Mouse (Mus musculus) MEL (cell line): ENCODE data around the gene Gxylt2. TPM values are rescaled to one million over a fixed set of nuclear protein-coding genes. Genes with fewer than 3 reads are reported as not detected.

Experiments
- DNase-seq: peaks from one replicate; pipeline ENCODE4 v3.0.0; 2011; ENCODE audit warnings: low read depth, low spot score
- H3K27ac ChIP-seq: 2 replicates; pipeline ENCODE4 v1.5.1; 2012; ENCODE audit warnings: low read depth, mild to moderate bottlenecking, control low read depth, low read length, moderate library complexity; ENCODE audit not compliant: control insufficient read depth
- H3K27me3 ChIP-seq, 2 experiments: fragments of 150-350 bp in 1 of 2; sonication (generic) in 1 of 2; 2 replicates each; pipeline ENCODE4 v1.6.1; 2012; ENCODE audit warnings: low read length in 2 of 2, mild to moderate bottlenecking in 2 of 2, improper control_type of control experiment in 1 of 2, moderate library complexity in 1 of 2; ENCODE audit not compliant: insufficient read depth in 2 of 2, control insufficient read depth in 1 of 2
- H3K36me3 ChIP-seq, 2 experiments: 2 replicates each; pipeline ENCODE4 v1.6.1; 2012 to 2014; ENCODE audit warnings: low read length in 2 of 2, improper control_type of control experiment in 1 of 2, inconsistent platforms in 1 of 2, mild to moderate bottlenecking in 1 of 2; ENCODE audit not compliant: insufficient read depth in 2 of 2, control insufficient read depth in 1 of 2
- H3K4me1 ChIP-seq, 2 experiments: fragments of 150-350 bp in 1 of 2; sonication (generic) in 1 of 2; 2 replicates each; pipeline ENCODE4 v1.6.1; 2012; ENCODE audit warnings: low read length in 2 of 2, improper control_type of control experiment in 1 of 2, mild to moderate bottlenecking in 1 of 2; ENCODE audit not compliant: insufficient read depth in 2 of 2, control insufficient read depth in 1 of 2
- H3K4me3 ChIP-seq, 2 experiments: fragments of 150-350 bp in 1 of 2; sonication (generic) in 1 of 2; 2 replicates each; pipeline ENCODE4 v1.5.1; 2012; ENCODE audit warnings: low read depth in 2 of 2, low read length in 2 of 2, mild to moderate bottlenecking in 2 of 2, moderate library complexity in 2 of 2, control low read depth in 1 of 2, improper control_type of control experiment in 1 of 2; ENCODE audit not compliant: control insufficient read depth in 1 of 2, insufficient read depth in 1 of 2
- H3K79me2 ChIP-seq: 2 replicates; pipeline ENCODE4 v1.6.1; 2012; ENCODE audit warnings: mild to moderate bottlenecking, low read length, moderate library complexity; ENCODE audit not compliant: control insufficient read depth, poor library complexity, insufficient read depth
- H3K9ac ChIP-seq: 2 replicates; pipeline ENCODE4 v1.6.1; 2012; ENCODE audit warnings: low read depth, mild to moderate bottlenecking, control low read depth, low read length, moderate library complexity; ENCODE audit not compliant: control insufficient read depth, poor library complexity, severe bottlenecking
- H3K9me3 ChIP-seq: fragments of 150-350 bp; sonication (generic); replicated peaks from 2 replicates; pipeline ENCODE4 v1.6.1; 2012; ENCODE audit warnings: mild to moderate bottlenecking, low read length, improper control_type of control experiment, moderate library complexity; ENCODE audit not compliant: insufficient read depth
- CHD1 ChIP-seq: IDR thresholded peaks from 2 replicates; pipeline ENCODE4 v1.6.1; 2012; ENCODE audit warnings: low read depth, mild to moderate bottlenecking, inconsistent platforms, low read length, improper control_type of control experiment
- CTCF ChIP-seq, 3 experiments: IDR thresholded peaks in 2 of 3; conservative IDR thresholded peaks in 1 of 3; 2 replicates each; pipeline ENCODE4 v1.5.1; 2011 to 2012; ENCODE audit warnings: low read length in 3 of 3, low read depth in 2 of 3, mild to moderate bottlenecking in 2 of 3, improper control_type of control experiment in 1 of 3, inconsistent platforms in 1 of 3, mixed read lengths in 1 of 3, moderate library complexity in 1 of 3; ENCODE audit not compliant: control insufficient read depth in 1 of 3, insufficient read depth in 1 of 3, poor library complexity in 1 of 3, severe bottlenecking in 1 of 3
- E2F4 ChIP-seq: IDR thresholded peaks from 2 replicates; pipeline ENCODE4 v1.6.1; 2011; ENCODE audit warnings: low read depth, low read length, improper control_type of control experiment, borderline replicate concordance
- EP300 ChIP-seq, 2 experiments: IDR thresholded peaks; 2 replicates each; pipeline ENCODE4 v1.6.1; 2011; ENCODE audit warnings: improper control_type of control experiment in 2 of 2, low read length in 2 of 2, low read depth in 1 of 2, mild to moderate bottlenecking in 1 of 2
- GABPA ChIP-seq: IDR thresholded peaks from 2 replicates; pipeline ENCODE4 v1.6.1; 2012; ENCODE audit warnings: low read depth, mild to moderate bottlenecking, inconsistent platforms, low read length, improper control_type of control experiment, moderate library complexity
- GATA1 ChIP-seq: IDR thresholded peaks from 2 replicates; pipeline ENCODE4 v1.6.1; 2011; ENCODE audit warnings: low read depth, low read length, improper control_type of control experiment
- JUND ChIP-seq: IDR thresholded peaks from 2 replicates; pipeline ENCODE4 v1.6.1; 2011; ENCODE audit warnings: low read depth, mild to moderate bottlenecking, improper control_type of control experiment, low read length
- MAFK ChIP-seq: IDR thresholded peaks from 2 replicates; pipeline ENCODE4 v1.6.1; 2011; ENCODE audit warnings: low read depth, mild to moderate bottlenecking, low read length, improper control_type of control experiment, borderline replicate concordance
- MAX ChIP-seq: IDR thresholded peaks from 2 replicates; pipeline ENCODE4 v1.6.1; 2011; ENCODE audit warnings: low read length, improper control_type of control experiment
- MXI1 ChIP-seq: IDR thresholded peaks from 2 replicates; pipeline ENCODE4 v1.6.1; 2011; ENCODE audit warnings: mild to moderate bottlenecking, low read depth, low read length, improper control_type of control experiment
- NRF1 ChIP-seq: IDR thresholded peaks from 2 replicates; pipeline ENCODE4 v1.6.1; 2014; ENCODE audit warnings: low read depth, mild to moderate bottlenecking, inconsistent platforms, low read length, improper control_type of control experiment, moderate library complexity; ENCODE audit not compliant: poor library complexity, insufficient read depth, severe bottlenecking
- POLR2A ChIP-seq, 2 experiments: IDR thresholded peaks; 2 replicates each; pipeline ENCODE4 v1.6.1; 2011 to 2012; ENCODE audit warnings: low read length in 2 of 2, mild to moderate bottlenecking in 2 of 2, control low read depth in 1 of 2, improper control_type of control experiment in 1 of 2, low read depth in 1 of 2, moderate library complexity in 1 of 2; ENCODE audit not compliant: control insufficient read depth in 1 of 2, insufficient read depth in 1 of 2, poor library complexity in 1 of 2
- RCOR1 ChIP-seq: IDR thresholded peaks from 2 replicates; pipeline ENCODE4 v1.6.1; 2012; ENCODE audit warnings: low read depth, mild to moderate bottlenecking, inconsistent platforms, low read length, improper control_type of control experiment
- SMC3 ChIP-seq: IDR thresholded peaks from 2 replicates; pipeline ENCODE4 v1.6.1; 2011; ENCODE audit warnings: low read depth, low read length, improper control_type of control experiment
- TAL1 ChIP-seq: IDR thresholded peaks from 2 replicates; pipeline ENCODE4 v1.6.1; 2012; ENCODE audit warnings: mild to moderate bottlenecking, inconsistent platforms, low read length, moderate library complexity, mixed read lengths
- TBP ChIP-seq: IDR thresholded peaks from 2 replicates; pipeline ENCODE4 v1.8.0; 2011; ENCODE audit warnings: low read depth, low read length, improper control_type of control experiment
- TCF12 ChIP-seq: IDR thresholded peaks from 2 replicates; pipeline ENCODE4 v1.6.1; 2014; ENCODE audit warnings: low read depth, mild to moderate bottlenecking, inconsistent platforms, low read length, improper control_type of control experiment, moderate library complexity
- ZMIZ1 ChIP-seq: IDR thresholded peaks from 2 replicates; pipeline ENCODE4 v1.6.1; 2012; ENCODE audit warnings: low read depth, mild to moderate bottlenecking, inconsistent platforms, low read length, improper control_type of control experiment, moderate library complexity
- ZNF384 ChIP-seq: IDR thresholded peaks from 2 replicates; pipeline ENCODE4 v1.6.1; 2012; ENCODE audit warnings: low read depth, mild to moderate bottlenecking, inconsistent platforms, low read length, improper control_type of control experiment
- polyA plus RNA-seq, 2 experiments: library from polyadenylated mRNA; stranded (reverse) in 1 of 2; unstranded in 1 of 2; fragments of >175 nt in 1 of 2; fragments of >200 nt in 1 of 2; gene quantifications; 2 replicates each; pipeline versions ENCODE4 v1.2.1 to v1.2.4; 2012; ENCODE audit warnings: low replicate concordance in 2 of 2, low read depth in 1 of 2; ENCODE audit not compliant: insufficient read length in 2 of 2, insufficient read depth in 1 of 2, missing spikeins in 1 of 2
- total RNA-seq: library from RNA; depleted of rRNA; stranded (reverse); fragments of 300-350 nt; gene quantifications from 2 replicates; pipeline ENCODE4 v1.2.3, GENCODE M21; 2012

Gxylt2 gene
- total and polyA plus RNA-seq, 3 experiments: not detected

GRCm38 (mm10) chr6:100789161-100789560, 84.6 kb downstream of the Gxylt2 start:
- Histone ChIP-seq H3K9me3 (no peaks in the 10 kb centered on the region), H3K9ac (no peak overlapping the region), H3K79me2 (no peaks in the 10 kb centered on the region), H3K27ac (no peak overlapping the region), H3K4me1 (no peaks in the 10 kb centered on the region), H3K27me3 (no peaks in the 10 kb centered on the region), H3K4me3 (no peak overlapping the region), H3K36me3 (no peaks in the 10 kb centered on the region)
- no peak for DNase-seq
- TF ChIP-seq ZNF384: no peak
- no peak for TF ChIP-seq MAFK
- TF ChIP-seq NRF1: no peak
- no peak for TF ChIP-seq GATA1
- TF ChIP-seq CHD1: no peak
- TF ChIP-seq MXI1: no peak
- no peak for TF ChIP-seq POLR2A (IDR thresholded peaks at IDR 0.05; ENCODE audit: control insufficient read depth in 1 of 2, insufficient read depth in 1 of 2, low read depth in 1 of 2, low read length in 2 of 2, poor library complexity in 1 of 2)
- no peak for TF ChIP-seq TCF12
- TF ChIP-seq TBP: no peak
- no peak for TF ChIP-seq JUND
- TF ChIP-seq TAL1: no peak
- TF ChIP-seq GABPA: no peak
- TF ChIP-seq CTCF (IDR thresholded peaks at IDR 0.05 in 2 of 3, conservative IDR thresholded peaks at IDR 0.05 in 1 of 3; ENCODE audit: control insufficient read depth in 1 of 3, insufficient read depth in 1 of 3, low read depth in 2 of 3, low read length in 3 of 3, poor library complexity in 1 of 3, severe bottlenecking in 1 of 3): no peak
- no peak for TF ChIP-seq RCOR1
- TF ChIP-seq EP300 (IDR thresholded peaks at IDR 0.05; ENCODE audit: low read depth in 1 of 2, low read length in 2 of 2): no peak
- no peak for TF ChIP-seq E2F4

GRCm38 (mm10) chr6:100792055-100792659, 87.6 kb downstream of the Gxylt2 start:
- H3K9ac ChIP-seq: no peak overlapping the region
- H3K9me3 ChIP-seq: no peaks in the 10 kb centered on the region
- H3K4me1 ChIP-seq: no peaks in the 10 kb centered on the region
- no peak overlapping the region for H3K27ac ChIP-seq
- no peak for DNase-seq
- H3K36me3 ChIP-seq: no peaks in the 10 kb centered on the region
- no peaks in the 10 kb centered on the region for H3K27me3 ChIP-seq
- TF ChIP-seq MAX (no peak), SMC3 (no peak), ZMIZ1 (no peak), TAL1 (no peak)
- no peak overlapping the region for H3K4me3 ChIP-seq
- no peaks in the 10 kb centered on the region for H3K79me2 ChIP-seq
